14 mouse cellular contexts compared by ENCODE assay signal in the genomic region with DNA sequence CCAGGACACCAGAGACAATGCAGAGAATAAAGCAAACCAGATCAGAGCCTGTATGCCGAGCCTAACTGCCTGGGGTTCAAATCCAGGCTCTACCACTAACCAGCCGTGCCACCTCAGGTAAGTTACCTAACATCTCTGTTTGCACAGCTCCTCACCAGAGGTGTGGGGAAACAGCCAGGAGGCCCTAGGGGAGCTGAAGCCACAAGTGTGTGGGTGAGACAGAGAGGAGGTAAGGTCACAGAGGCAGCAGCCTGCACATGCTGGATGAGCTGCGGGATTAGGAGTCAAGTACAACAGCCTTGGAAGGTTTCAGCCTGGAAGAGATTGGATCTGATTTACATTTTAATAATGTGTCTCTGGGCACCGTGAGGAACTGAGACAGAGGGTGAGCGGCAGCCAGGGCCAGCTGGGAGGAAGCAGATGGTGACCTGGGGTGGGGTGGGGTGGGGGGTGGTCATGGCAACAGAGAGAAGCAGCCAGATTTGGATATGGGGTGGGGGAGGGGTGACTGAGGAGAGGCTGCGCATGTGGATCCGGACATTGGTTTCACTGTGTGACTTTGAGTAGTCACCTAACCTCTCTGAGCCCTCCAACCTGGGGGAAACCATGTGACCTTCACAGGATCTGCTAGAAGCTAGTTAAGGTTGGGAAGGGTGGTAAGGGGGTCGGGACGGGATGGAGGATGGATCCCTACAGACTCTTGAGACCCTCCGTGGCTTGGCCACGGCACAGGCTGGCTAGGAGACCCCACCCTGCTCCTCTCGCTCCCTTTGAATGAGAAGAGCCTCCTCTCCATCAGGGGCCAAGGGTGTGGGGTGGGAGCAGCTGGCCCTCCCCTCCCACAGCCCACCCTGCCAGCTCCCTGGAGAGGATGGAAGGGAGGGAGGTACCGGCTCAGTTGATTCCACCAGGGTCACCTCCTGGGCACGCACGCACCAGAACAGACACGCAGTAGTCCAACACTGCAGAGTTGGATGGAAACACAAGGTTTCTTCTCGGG. TPM values are rescaled to one million over a fixed set of nuclear protein-coding genes. Genes with fewer than 3 reads are reported as not detected.
DNase-seq lines count a peak whose midpoint lies in the region; ATAC-seq lines count a peak whose summit lies in the region.
"Had no signal": no experiment of that assay in that cellular context is flagged by ENCODE, and none has a peak within 500 bp of the region (broad histone marks: within the 10 kb centered on the region; RNA-seq: fewer than 3 reads in every experiment).

No protein-coding gene starts in this region.

- H3K27me3 ChIP-seq in embryonic facial prominence, embryonic 10.5 days (replicated peaks; ENCODE audit: low read depth, poor library complexity, severe bottlenecking), result peaks cover 40% of the 10 kb centered on the region
- H3K27me3 ChIP-seq in hindbrain, embryonic 15.5 days, result no peaks in the 10 kb centered on the region

- no peaks in the 10 kb centered on the region for H3K36me3 ChIP-seq in embryonic facial prominence, embryonic 10.5 days (replicated peaks)
- no peaks in the 10 kb centered on the region for H3K36me3 ChIP-seq in hindbrain, embryonic 15.5 days
- H3K36me3 ChIP-seq: embryonic facial prominence, embryonic 13.5 days; kidney, embryonic 15.5 days; limb, embryonic 15.5 days had no signal

- no peaks in the 10 kb centered on the region for H3K9me3 ChIP-seq in embryonic facial prominence, embryonic 10.5 days
- H3K9me3 ChIP-seq in hindbrain, embryonic 15.5 days, result no peaks in the 10 kb centered on the region
- H3K9me3 ChIP-seq: embryonic facial prominence, embryonic 13.5 days; kidney, embryonic 15.5 days; limb, embryonic 15.5 days had no signal

- H3K4me2 ChIP-seq in hindbrain, embryonic 15.5 days, result no peak overlapping the region
- H3K4me2 ChIP-seq: embryonic facial prominence, embryonic 13.5 days; heart, embryonic 11.5 days; kidney, embryonic 15.5 days; limb, embryonic 15.5 days had no signal

- H3K27ac ChIP-seq in embryonic facial prominence, embryonic 10.5 days (replicated peaks), result peak overlapping the region; percentile 61; the same call in 1 of the 2 replicates
- H3K27ac ChIP-seq in hindbrain, embryonic 15.5 days (replicated peaks), result peak overlapping the region; percentile 59
- H3K27ac ChIP-seq: embryonic facial prominence, embryonic 13.5 days; kidney, embryonic 15.5 days; limb, embryonic 15.5 days had no signal

- ATAC-seq in hindbrain, embryonic 15.5 days (ENCODE audit: low FRiP score, low read depth), result peak; percentile 28; the same call in 1 of the 2 replicates

- peaks cover 52% of the 10 kb centered on the region for H3K4me1 ChIP-seq in embryonic facial prominence, embryonic 10.5 days
- peaks cover 63% of the 10 kb centered on the region for H3K4me1 ChIP-seq in hindbrain, embryonic 15.5 days (replicated peaks)
- H3K4me1 ChIP-seq: limb, embryonic 15.5 days had no signal

- H3K9ac ChIP-seq in hindbrain, embryonic 15.5 days, result no peak overlapping the region
- H3K9ac ChIP-seq: embryonic facial prominence, embryonic 13.5 days; kidney, embryonic 15.5 days; limb, embryonic 15.5 days had no signal

- DNase-seq in layer of hippocampus, postnatal 10 days (ENCODE audit: low spot score in 2 of 2), result peak; percentile 29 to 34
- DNase-seq in layer of hippocampus, adult 11-12 months (ENCODE audit: low spot score), result no peak
- DNase-seq in embryonic facial prominence, embryonic 10.5 days (ENCODE audit: low spot score), result peak; percentile 57
- peak; percentile 23 for DNase-seq in retina, adult 2 months (ENCODE audit: low read depth, low spot score)
- no peak for DNase-seq in yolk sac, embryonic 10.5 days (ENCODE audit: low spot score)
- no peak for DNase-seq in frontal cortex, postnatal 36 days (ENCODE audit: low spot score in 2 of 2)
- DNase-seq in liver, result no peak
- DNase-seq: adrenal gland, adult 8-10 months; right cerebral cortex, postnatal 14 days had no signal

- H3K4me3 ChIP-seq in embryonic facial prominence, embryonic 10.5 days, result 0 out of 2 replicates have a peak overlapping the region, but pooled peaks have one; percentile 2
- no peak overlapping the region for H3K4me3 ChIP-seq in hindbrain, embryonic 15.5 days
- H3K4me3 ChIP-seq: embryonic facial prominence, embryonic 13.5 days; kidney, embryonic 15.5 days; limb, embryonic 15.5 days had no signal

- 66% methylated on average over 17 of the region's 17 CpGs for WGBS in embryonic facial prominence, embryonic 10.5 days
- WGBS in hindbrain, embryonic 15.5 days, result 35% methylated on average over 17 of the region's 17 CpGs

RNA-seq across cellular contexts. Expression of a gene that starts 27.4 kb away (rescaled TPM):
- 10 to 100 TPM; 96.1 to 97.0 TPM for total RNA-seq in layer of hippocampus, postnatal 10 days (2021)
- polyA plus RNA-seq in embryonic facial prominence, embryonic 10.5 days (2016; fragmentation: Nextera tagmentation; extraction: Ambion mirVana), result 2.0 and 2.2 TPM in 2 replicates
- polyA plus RNA-seq in hindbrain, embryonic 15.5 days (2015; fragmentation: Nextera tagmentation; extraction: Ambion mirVana), result 91.0 and 102 TPM in 2 replicates

Comparison
In these comparisons a context has a peak if more than half of its experiments do, and no peak if none do; other contexts are left out.
1. DNase-seq: peak in layer of hippocampus, postnatal 10 days (2 of 2), embryonic facial prominence, embryonic 10.5 days (single experiment) and retina, adult 2 months (single experiment); none in layer of hippocampus, adult 11-12 months (single experiment), yolk sac, embryonic 10.5 days (single experiment), frontal cortex, postnatal 36 days (0 of 2) and liver (single experiment).
2. RNA of a gene that starts 27.4 kb away (polyA plus RNA-seq): 91.0 to 102 TPM in hindbrain, embryonic 15.5 days; 2.0 to 2.2 TPM in embryonic facial prominence, embryonic 10.5 days; every median in the first group is over 10 times any median in the second.